Mouse (Mus musculus): ENCODE data around the gene S100a9. TPM values are rescaled to one million over a fixed set of nuclear protein-coding genes. Genes with fewer than 3 reads are reported as not detected.

The S100a9 gene
- polyA plus RNA-seq, 1 experiment from 2014 or later = 2.0 TPM

- Histone ChIP-seq H3K4me2 (ENCODE audit: low read length) (no peak within 1 kb of the TSS), H3K4me3 (ENCODE audit: low read depth, low read length) (no peak within 1 kb of the TSS), H3K9ac (ENCODE audit: low read length) (no peak within 1 kb of the TSS), H3K27ac (ENCODE audit: low read depth, low read length) (no peak within 1 kb of the TSS), H3K9me3 (replicated peaks; ENCODE audit: control insufficient read depth, low read length) (no peaks in the 10 kb centered on the region), H3K27me3 (replicated peaks; ENCODE audit: control insufficient read depth, insufficient read depth, low read length) (no peaks in the 10 kb centered on the region), H3K4me1 (ENCODE audit: control insufficient read depth, insufficient read depth, low read length) (0 out of 2 replicates have a peak, but pooled peaks cover 2% of the 10 kb centered on the region), H3K36me3 (ENCODE audit: control insufficient read depth, insufficient read depth, low read length) (no peaks in the 10 kb centered on the region)
- DNase-seq (ENCODE audit: low spot score) (peak; percentile 10), ATAC-seq (no peak)
- 42% methylated on average over 8 of the region's 8 CpGs for WGBS
Observed at GRCm38 (mm10) chr3:90668846-90669245, 26.7 kb downstream of the S100a9 start, which contains the start of gene S100a8. S100a8 (plus strand) TSS chr3:90668978.

GRCm38 (mm10) chr3:90664219-90664618, 31.3 kb downstream of the S100a9 start:
- Histone ChIP-seq H3K36me3 (ENCODE audit: control insufficient read depth, insufficient read depth, low read length) (no peaks in the 10 kb centered on the region), H3K27ac (ENCODE audit: low read depth, low read length) (no peak overlapping the region), H3K4me1 (ENCODE audit: control insufficient read depth, insufficient read depth, low read length) (0 out of 2 replicates have a peak, but pooled peaks cover 2% of the 10 kb centered on the region), H3K9me3 (replicated peaks; ENCODE audit: control insufficient read depth, low read length) (no peaks in the 10 kb centered on the region), H3K4me2 (ENCODE audit: low read length) (no peak overlapping the region), H3K4me3 (ENCODE audit: low read depth, low read length) (no peak overlapping the region), H3K9ac (ENCODE audit: low read length) (no peak overlapping the region), H3K27me3 (replicated peaks; ENCODE audit: control insufficient read depth, insufficient read depth, low read length) (no peaks in the 10 kb centered on the region)
- WGBS = 88% methylated on average over 2 of the region's 2 CpGs
- DNase-seq (ENCODE audit: low spot score) (peak; percentile 19), ATAC-seq (no peak)

- H3K4me2 ChIP-seq (ENCODE audit: low read length) = no peak overlapping the region
- H3K36me3 ChIP-seq (ENCODE audit: control insufficient read depth, insufficient read depth, low read length) = no peaks in the 10 kb centered on the region
- no peaks in the 10 kb centered on the region for H3K4me1 ChIP-seq (ENCODE audit: control insufficient read depth, insufficient read depth, low read length)
- no peak for DNase-seq (ENCODE audit: low spot score)
- no peak overlapping the region for H3K4me3 ChIP-seq (ENCODE audit: low read depth, low read length)
- no peak for ATAC-seq
- H3K27ac ChIP-seq (ENCODE audit: low read depth, low read length) = no peak overlapping the region
- no peak overlapping the region for H3K9ac ChIP-seq (ENCODE audit: low read length)
- H3K9me3 ChIP-seq (replicated peaks; ENCODE audit: control insufficient read depth, low read length) = no peaks in the 10 kb centered on the region
- H3K27me3 ChIP-seq (replicated peaks; ENCODE audit: control insufficient read depth, insufficient read depth, low read length) = no peaks in the 10 kb centered on the region
Observed at GRCm38 (mm10) chr3:90659364-90660044, 36.0 kb downstream of the S100a9 start.

- no peak overlapping the region for H3K27ac ChIP-seq (ENCODE audit: low read depth, low read length)
- no peaks in the 10 kb centered on the region for H3K4me1 ChIP-seq (ENCODE audit: control insufficient read depth, insufficient read depth, low read length)
- H3K4me3 ChIP-seq (ENCODE audit: low read depth, low read length) = no peak overlapping the region
- H3K4me2 ChIP-seq (ENCODE audit: low read length) = no peak overlapping the region
- ATAC-seq = no peak
- H3K9me3 ChIP-seq (replicated peaks; ENCODE audit: control insufficient read depth, low read length) = no peaks in the 10 kb centered on the region
- 73% methylated on average over 4 of the region's 4 CpGs for WGBS
- H3K27me3 ChIP-seq (replicated peaks; ENCODE audit: control insufficient read depth, insufficient read depth, low read length) = no peaks in the 10 kb centered on the region
- no peaks in the 10 kb centered on the region for H3K36me3 ChIP-seq (ENCODE audit: control insufficient read depth, insufficient read depth, low read length)
- H3K9ac ChIP-seq (ENCODE audit: low read length) = no peak overlapping the region
- DNase-seq (ENCODE audit: low spot score) = peak; percentile 3
Observed at GRCm38 (mm10) chr3:90657405-90657804, 38.1 kb downstream of the S100a9 start.

- no peak for ATAC-seq
- no peak within 1 kb of the TSS for H3K4me3 ChIP-seq (ENCODE audit: low read depth, low read length)
- no peaks in the 10 kb centered on the region for H3K36me3 ChIP-seq (ENCODE audit: control insufficient read depth, insufficient read depth, low read length)
Observed at GRCm38 (mm10) chr3:90653717-90654116, 41.8 kb downstream of the S100a9 start, which contains the start of gene S100a7a. S100a7a (plus strand) TSS chr3:90654017.

GRCm38 (mm10) chr3:90652878-90653508, 42.5 kb downstream of the S100a9 start:
- DNase-seq (ENCODE audit: low spot score) (peak; percentile 91), ATAC-seq (peak; percentile 80)
- no peaks in the 10 kb centered on the region for H3K4me1 ChIP-seq (ENCODE audit: control insufficient read depth, insufficient read depth, low read length)
- no peaks in the 10 kb centered on the region for H3K27me3 ChIP-seq (replicated peaks; ENCODE audit: control insufficient read depth, insufficient read depth, low read length)
- no peak overlapping the region for H3K4me3 ChIP-seq (ENCODE audit: low read depth, low read length)
- 33% methylated on average over 5 of the region's 5 CpGs for WGBS
- no peaks in the 10 kb centered on the region for H3K36me3 ChIP-seq (ENCODE audit: control insufficient read depth, insufficient read depth, low read length)
- no peak overlapping the region for H3K27ac ChIP-seq (ENCODE audit: low read depth, low read length)
- H3K9me3 ChIP-seq (replicated peaks; ENCODE audit: control insufficient read depth, low read length) = no peaks in the 10 kb centered on the region
- no peak overlapping the region for H3K4me2 ChIP-seq (ENCODE audit: low read length)
- H3K9ac ChIP-seq (ENCODE audit: low read length) = no peak overlapping the region

More at GRCm38 (mm10) chr3:90653717-90654116, 41.8 kb downstream of the S100a9 start, which contains the start of gene S100a7a:
- DNase-seq (ENCODE audit: low spot score) = no peak
- no peak within 1 kb of the TSS for H3K27ac ChIP-seq (ENCODE audit: low read depth, low read length)
- no peaks in the 10 kb centered on the region for H3K9me3 ChIP-seq (replicated peaks; ENCODE audit: control insufficient read depth, low read length)
- H3K27me3 ChIP-seq (replicated peaks; ENCODE audit: control insufficient read depth, insufficient read depth, low read length) = no peaks in the 10 kb centered on the region
- no peak within 1 kb of the TSS for H3K4me2 ChIP-seq (ENCODE audit: low read length)
- H3K9ac ChIP-seq (ENCODE audit: low read length) = no peak within 1 kb of the TSS
- H3K4me1 ChIP-seq (ENCODE audit: control insufficient read depth, insufficient read depth, low read length) = no peaks in the 10 kb centered on the region

- H3K36me3 ChIP-seq (ENCODE audit: control insufficient read depth, insufficient read depth, low read length) = no peaks in the 10 kb centered on the region
- H3K9me3 ChIP-seq (replicated peaks; ENCODE audit: control insufficient read depth, low read length) = no peaks in the 10 kb centered on the region
- no peak overlapping the region for H3K27ac ChIP-seq (ENCODE audit: low read depth, low read length)
- DNase-seq (ENCODE audit: low spot score) = no peak
- H3K4me2 ChIP-seq (ENCODE audit: low read length) = no peak overlapping the region
- no peak overlapping the region for H3K4me3 ChIP-seq (ENCODE audit: low read depth, low read length)
- no peaks in the 10 kb centered on the region for H3K27me3 ChIP-seq (replicated peaks; ENCODE audit: control insufficient read depth, insufficient read depth, low read length)
- WGBS = 90% methylated on average over 2 of the region's 2 CpGs
- H3K4me1 ChIP-seq (ENCODE audit: control insufficient read depth, insufficient read depth, low read length) = no peaks in the 10 kb centered on the region
- no peak for ATAC-seq
- H3K9ac ChIP-seq (ENCODE audit: low read length) = no peak overlapping the region
Observed at GRCm38 (mm10) chr3:90649832-90650231, 45.7 kb downstream of the S100a9 start.

GRCm38 (mm10) chr3:90648981-90649380, 46.5 kb downstream of the S100a9 start:
- no peaks in the 10 kb centered on the region for H3K9me3 ChIP-seq (replicated peaks; ENCODE audit: control insufficient read depth, low read length)
- ATAC-seq (no peak), DNase-seq (ENCODE audit: low spot score) (no peak)
- no peak overlapping the region for H3K4me3 ChIP-seq (ENCODE audit: low read depth, low read length)
- H3K4me2 ChIP-seq (ENCODE audit: low read length) = no peak overlapping the region
- H3K4me1 ChIP-seq (ENCODE audit: control insufficient read depth, insufficient read depth, low read length) = no peaks in the 10 kb centered on the region
- no peak overlapping the region for H3K9ac ChIP-seq (ENCODE audit: low read length)
- H3K27me3 ChIP-seq (replicated peaks; ENCODE audit: control insufficient read depth, insufficient read depth, low read length) = no peaks in the 10 kb centered on the region
- no peaks in the 10 kb centered on the region for H3K36me3 ChIP-seq (ENCODE audit: control insufficient read depth, insufficient read depth, low read length)
- H3K27ac ChIP-seq (ENCODE audit: low read depth, low read length) = no peak overlapping the region

- no peak overlapping the region for H3K27ac ChIP-seq (ENCODE audit: low read depth, low read length)
- H3K9ac ChIP-seq (ENCODE audit: low read length) = no peak overlapping the region
- no peaks in the 10 kb centered on the region for H3K27me3 ChIP-seq (replicated peaks; ENCODE audit: control insufficient read depth, insufficient read depth, low read length)
- H3K4me2 ChIP-seq (ENCODE audit: low read length) = no peak overlapping the region
- DNase-seq (ENCODE audit: low spot score) (no peak), ATAC-seq (no peak)
- no peaks in the 10 kb centered on the region for H3K9me3 ChIP-seq (replicated peaks; ENCODE audit: control insufficient read depth, low read length)
- WGBS = 82% methylated on average over 1 of the region's 1 CpGs
- H3K4me3 ChIP-seq (ENCODE audit: low read depth, low read length) = no peak overlapping the region
- H3K4me1 ChIP-seq (ENCODE audit: control insufficient read depth, insufficient read depth, low read length) = no peaks in the 10 kb centered on the region
- H3K36me3 ChIP-seq (ENCODE audit: control insufficient read depth, insufficient read depth, low read length) = no peaks in the 10 kb centered on the region
Observed at GRCm38 (mm10) chr3:90647291-90647690, 48.2 kb downstream of the S100a9 start.
